Mouse (Mus musculus): ENCODE measurements around the gene Hoxa10. TPM values are rescaled to one million over a fixed set of nuclear protein-coding genes. Genes with fewer than 3 reads are reported as not detected.

Gene Hoxa10
- total and polyA plus RNA-seq, 3 experiments = not detected

- no peaks in the 10 kb centered on the region for H3K4me1 ChIP-seq (ENCODE audit: control insufficient read depth in 1 of 2, insufficient read depth in 2 of 2, low read length in 2 of 2)
Observed at GRCm38 (mm10) chr6:52215070-52215469, 25.6 kb downstream of the Hoxa10 start.

DNA sequence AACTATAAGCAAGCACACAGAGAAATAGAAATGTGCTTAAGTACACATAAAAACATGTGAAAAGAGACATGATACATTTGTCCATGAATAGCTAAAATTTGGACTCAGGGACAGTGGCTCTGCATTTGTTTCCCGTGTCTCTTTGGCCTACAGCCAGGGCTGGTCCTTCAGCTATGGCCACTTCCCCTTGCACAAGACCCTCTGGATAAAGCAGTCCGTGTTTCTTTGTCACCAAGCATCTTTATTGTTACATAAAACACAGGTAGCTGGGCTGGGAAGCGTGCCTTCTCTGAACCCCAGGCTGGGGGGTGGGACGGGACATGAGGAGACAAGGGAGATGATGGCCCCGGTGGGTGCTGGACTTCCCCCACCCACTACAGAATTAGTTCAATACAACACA is 26.4 kb downstream of the Hoxa10 start:
- Histone ChIP-seq H3K4me1 (ENCODE audit: control insufficient read depth in 1 of 2, insufficient read depth in 2 of 2, low read length in 2 of 2) (no peaks in the 10 kb centered on the region), H3K9me3 (replicated peaks; ENCODE audit: insufficient read depth, low read length) (no peaks in the 10 kb centered on the region), H3K4me3 (ENCODE audit: control insufficient read depth in 1 of 2, insufficient read depth in 1 of 2, low read depth in 2 of 2, low read length in 2 of 2) (no peak overlapping the region), H3K79me2 (ENCODE audit: control insufficient read depth, insufficient read depth, low read length, poor library complexity) (no peaks in the 10 kb centered on the region), H3K36me3 (ENCODE audit: control insufficient read depth in 1 of 2, insufficient read depth in 2 of 2, low read length in 2 of 2) (no peaks in the 10 kb centered on the region), H3K27ac (ENCODE audit: control insufficient read depth, low read depth, low read length) (no peak overlapping the region), H3K9ac (ENCODE audit: control insufficient read depth, low read depth, low read length, poor library complexity, severe bottlenecking) (no peak overlapping the region), H3K27me3 (ENCODE audit: control insufficient read depth in 1 of 2, insufficient read depth in 2 of 2, low read length in 2 of 2) (no peaks in the 10 kb centered on the region)
- no peak for DNase-seq (ENCODE audit: low read depth, low spot score)
- no peak for TF ChIP-seq NELFE (IDR thresholded peaks at IDR 0.05; ENCODE audit: low read depth, low read length)
- no peak for TF ChIP-seq ELF1 (IDR thresholded peaks at IDR 0.05; ENCODE audit: low read depth, low read length)

More at GRCm38 (mm10) chr6:52215070-52215469, 25.6 kb downstream of the Hoxa10 start:
- H3K36me3 ChIP-seq (ENCODE audit: control insufficient read depth in 1 of 2, insufficient read depth in 2 of 2, low read length in 2 of 2) = no peaks in the 10 kb centered on the region
- no peak for TF ChIP-seq EP300 (IDR thresholded peaks at IDR 0.05; ENCODE audit: low read depth in 1 of 2, low read length in 2 of 2)
- TF ChIP-seq ZMIZ1 (IDR thresholded peaks at IDR 0.05; ENCODE audit: low read depth, low read length) = no peak
- no peak for TF ChIP-seq NELFE (IDR thresholded peaks at IDR 0.05; ENCODE audit: low read depth, low read length)
- TF ChIP-seq ELF1 (IDR thresholded peaks at IDR 0.05; ENCODE audit: low read depth, low read length) = no peak
- TF ChIP-seq CTCF (IDR thresholded peaks at IDR 0.05 in 2 of 3, conservative IDR thresholded peaks at IDR 0.05 in 1 of 3; ENCODE audit: control insufficient read depth in 1 of 3, insufficient read depth in 1 of 3, low read depth in 2 of 3, low read length in 3 of 3, poor library complexity in 1 of 3, severe bottlenecking in 1 of 3) = no peak
- no peak overlapping the region for H3K27ac ChIP-seq (ENCODE audit: control insufficient read depth, low read depth, low read length)
- H3K9ac ChIP-seq (ENCODE audit: control insufficient read depth, low read depth, low read length, poor library complexity, severe bottlenecking) = no peak overlapping the region
- H3K9me3 ChIP-seq (replicated peaks; ENCODE audit: insufficient read depth, low read length) = no peaks in the 10 kb centered on the region
- DNase-seq (ENCODE audit: low read depth, low spot score) = no peak
- H3K4me3 ChIP-seq (ENCODE audit: control insufficient read depth in 1 of 2, insufficient read depth in 1 of 2, low read depth in 2 of 2, low read length in 2 of 2) = no peak overlapping the region
- H3K79me2 ChIP-seq (ENCODE audit: control insufficient read depth, insufficient read depth, low read length, poor library complexity) = no peaks in the 10 kb centered on the region
- no peaks in the 10 kb centered on the region for H3K27me3 ChIP-seq (ENCODE audit: control insufficient read depth in 1 of 2, insufficient read depth in 2 of 2, low read length in 2 of 2)

GRCm38 (mm10) chr6:52213119-52213986 is 27.3 kb downstream of the Hoxa10 start, which contains the start of the genes Hoxa3 and Gm28308:
Hoxa3 (minus strand) TSS chr6:52213336.
Gm28308 (minus strand) TSS chr6:52213339.
- TF ChIP-seq E2F4 (IDR thresholded peaks at IDR 0.05; ENCODE audit: borderline replicate concordance, low read depth, low read length) = no peak
- no peak for TF ChIP-seq TAL1 (IDR thresholded peaks at IDR 0.05; ENCODE audit: low read length)
- TF ChIP-seq TCF12 (IDR thresholded peaks at IDR 0.05; ENCODE audit: low read depth, low read length) = no peak
- no peak for TF ChIP-seq TBP (IDR thresholded peaks at IDR 0.05; ENCODE audit: low read depth, low read length)
- no peak for TF ChIP-seq SMC3 (IDR thresholded peaks at IDR 0.05; ENCODE audit: low read depth, low read length)
- no peak for TF ChIP-seq MYB (IDR thresholded peaks at IDR 0.05; ENCODE audit: low read depth, low read length)
- no peak for TF ChIP-seq ELF1 (IDR thresholded peaks at IDR 0.05; ENCODE audit: low read depth, low read length)
- TF ChIP-seq JUND (IDR thresholded peaks at IDR 0.05; ENCODE audit: low read depth, low read length) = no peak
- no peak for TF ChIP-seq KAT2A (conservative IDR thresholded peaks at IDR 0.05; ENCODE audit: low read depth, low read length)
- TF ChIP-seq MAZ (IDR thresholded peaks at IDR 0.05; ENCODE audit: low read depth, low read length) = no peak
- TF ChIP-seq NELFE (IDR thresholded peaks at IDR 0.05; ENCODE audit: low read depth, low read length) = no peak
- H3K9ac ChIP-seq (ENCODE audit: control insufficient read depth, low read depth, low read length, poor library complexity, severe bottlenecking) = no peak within 1 kb of the TSS
- no peaks in the 10 kb centered on the region for H3K79me2 ChIP-seq (ENCODE audit: control insufficient read depth, insufficient read depth, low read length, poor library complexity)
- H3K9me3 ChIP-seq (replicated peaks; ENCODE audit: insufficient read depth, low read length) = no peaks in the 10 kb centered on the region
- H3K4me1 ChIP-seq (ENCODE audit: control insufficient read depth in 1 of 2, insufficient read depth in 2 of 2, low read length in 2 of 2) = no peaks in the 10 kb centered on the region
- DNase-seq (ENCODE audit: low read depth, low spot score) = no peak
- H3K27me3 ChIP-seq (ENCODE audit: control insufficient read depth in 1 of 2, insufficient read depth in 2 of 2, low read length in 2 of 2) = no peaks in the 10 kb centered on the region
- no peak within 1 kb of the TSS for H3K27ac ChIP-seq (ENCODE audit: control insufficient read depth, low read depth, low read length)
- H3K36me3 ChIP-seq (ENCODE audit: control insufficient read depth in 1 of 2, insufficient read depth in 2 of 2, low read length in 2 of 2) = no peaks in the 10 kb centered on the region
- no peak within 1 kb of the TSS for H3K4me3 ChIP-seq (ENCODE audit: control insufficient read depth in 1 of 2, insufficient read depth in 1 of 2, low read depth in 2 of 2, low read length in 2 of 2)

Measured in MEL (cell line).